Mouse (Mus musculus): ENCODE measurements around the gene Spop. TPM values are rescaled to one million over a fixed set of nuclear protein-coding genes. Genes with fewer than 3 reads are reported as not detected.

Spop gene
- 166 and 198 TPM in 2 replicates for polyA plus RNA-seq (2014; fragmentation: Nextera tagmentation; extraction: Ambion mirVana)

DNA sequence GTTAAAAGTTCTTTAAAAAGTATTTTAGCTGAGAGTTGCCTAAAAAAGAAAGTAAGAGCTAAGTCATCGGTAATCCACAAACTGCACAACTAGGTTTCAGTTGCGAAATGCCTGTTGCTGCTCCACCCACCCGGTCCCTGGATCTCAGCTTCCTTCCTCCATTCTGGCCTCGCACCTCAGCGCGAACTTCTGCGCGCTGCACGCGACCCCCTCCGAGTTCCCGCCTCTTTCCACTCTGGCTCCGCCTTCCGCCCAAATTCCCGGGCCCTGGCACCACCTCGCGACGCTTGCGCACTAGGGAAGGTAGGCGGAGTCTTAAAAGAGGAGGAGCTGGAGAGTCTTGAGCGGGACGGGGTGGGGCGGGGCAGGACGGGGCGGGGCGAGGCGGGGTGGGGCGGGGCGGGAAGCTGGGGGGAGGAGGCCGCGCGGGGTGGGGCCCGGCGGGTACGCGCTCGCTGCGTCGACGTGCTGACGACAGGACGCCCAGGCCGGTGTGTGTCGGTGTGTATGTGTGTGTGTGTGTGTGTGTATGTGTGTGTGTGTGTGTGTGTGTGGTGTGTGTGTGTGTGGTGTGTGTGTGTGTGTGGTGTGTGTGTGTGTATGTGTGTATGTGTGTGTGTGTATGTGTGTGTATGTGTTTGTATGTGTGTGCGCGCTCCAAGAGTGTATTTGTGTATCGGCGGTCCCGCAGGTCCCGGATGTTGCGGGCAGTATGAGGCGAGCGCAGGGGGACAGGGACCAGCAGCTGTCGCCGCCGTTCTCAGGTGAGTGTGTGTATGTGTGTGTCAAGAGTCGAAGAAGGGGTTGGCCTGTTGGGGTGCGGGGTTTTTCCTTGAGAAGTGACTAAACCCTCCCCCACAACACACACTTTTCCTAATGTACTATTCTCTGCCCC, at the start of gene Spop:
Gene Spop (plus strand): TSS at position 440 of the 895 bp plus-strand sequence.
- no peaks in the 10 kb centered on the region for H3K27me3 ChIP-seq (ENCODE audit: control insufficient read depth, insufficient read depth, low read length)
- peak within 1 kb of the TSS; percentile 47 for H3K4me3 ChIP-seq (ENCODE audit: low read depth, low read length)
- H3K4me2 ChIP-seq (ENCODE audit: low read depth, low read length): peak within 1 kb of the TSS; percentile 68
- peak; percentile 85 for ATAC-seq (ENCODE audit: low read depth)
- H3K4me1 ChIP-seq (ENCODE audit: control insufficient read depth, insufficient read depth, low read length): peaks cover 17% of the 10 kb centered on the region
- no peaks in the 10 kb centered on the region for H3K9me3 ChIP-seq (ENCODE audit: control insufficient read depth, low read length)
- no peaks in the 10 kb centered on the region for H3K36me3 ChIP-seq (ENCODE audit: control insufficient read depth, insufficient read depth, low read length)
- WGBS: 4% methylated on average over 39 of the region's 58 CpGs
- H3K9ac ChIP-seq (replicated peaks; ENCODE audit: low read depth, low read length): peak within 1 kb of the TSS; percentile 70
- peak within 1 kb of the TSS; percentile 91 for H3K27ac ChIP-seq (ENCODE audit: low read depth, low read length)

GRCm38 (mm10) chr11:95364388-95364787, 49.5 kb upstream of the Spop start:
- no peak for ATAC-seq (ENCODE audit: low read depth)
- Histone ChIP-seq H3K4me1 (ENCODE audit: control insufficient read depth, insufficient read depth, low read length) (no peaks in the 10 kb centered on the region; the same call in 1 of the 2 replicates), H3K4me2 (ENCODE audit: low read depth, low read length) (no peak overlapping the region), H3K9me3 (ENCODE audit: control insufficient read depth, low read length) (no peaks in the 10 kb centered on the region), H3K36me3 (ENCODE audit: control insufficient read depth, insufficient read depth, low read length) (no peaks in the 10 kb centered on the region), H3K27ac (ENCODE audit: low read depth, low read length) (no peak overlapping the region), H3K4me3 (ENCODE audit: low read depth, low read length) (no peak overlapping the region), H3K27me3 (ENCODE audit: control insufficient read depth, insufficient read depth, low read length) (no peaks in the 10 kb centered on the region), H3K9ac (replicated peaks; ENCODE audit: low read depth, low read length) (no peak overlapping the region)
- 90% methylated on average over 5 of the region's 5 CpGs for WGBS

- Histone ChIP-seq H3K4me3 (ENCODE audit: low read depth, low read length) (no peak overlapping the region), H3K4me2 (ENCODE audit: low read depth, low read length) (no peak overlapping the region), H3K27ac (ENCODE audit: low read depth, low read length) (no peak overlapping the region), H3K27me3 (ENCODE audit: control insufficient read depth, insufficient read depth, low read length) (no peaks in the 10 kb centered on the region), H3K9me3 (ENCODE audit: control insufficient read depth, low read length) (no peaks in the 10 kb centered on the region), H3K4me1 (ENCODE audit: control insufficient read depth, insufficient read depth, low read length) (no peaks in the 10 kb centered on the region; the same call in 1 of the 2 replicates), H3K36me3 (ENCODE audit: control insufficient read depth, insufficient read depth, low read length) (no peaks in the 10 kb centered on the region), H3K9ac (replicated peaks; ENCODE audit: low read depth, low read length) (no peak overlapping the region)
- 77% methylated on average over 10 of the region's 10 CpGs for WGBS
- no peak for ATAC-seq (ENCODE audit: low read depth)
Measured at GRCm38 (mm10) chr11:95365596-95365995, 48.3 kb upstream of the Spop start.

DNA sequence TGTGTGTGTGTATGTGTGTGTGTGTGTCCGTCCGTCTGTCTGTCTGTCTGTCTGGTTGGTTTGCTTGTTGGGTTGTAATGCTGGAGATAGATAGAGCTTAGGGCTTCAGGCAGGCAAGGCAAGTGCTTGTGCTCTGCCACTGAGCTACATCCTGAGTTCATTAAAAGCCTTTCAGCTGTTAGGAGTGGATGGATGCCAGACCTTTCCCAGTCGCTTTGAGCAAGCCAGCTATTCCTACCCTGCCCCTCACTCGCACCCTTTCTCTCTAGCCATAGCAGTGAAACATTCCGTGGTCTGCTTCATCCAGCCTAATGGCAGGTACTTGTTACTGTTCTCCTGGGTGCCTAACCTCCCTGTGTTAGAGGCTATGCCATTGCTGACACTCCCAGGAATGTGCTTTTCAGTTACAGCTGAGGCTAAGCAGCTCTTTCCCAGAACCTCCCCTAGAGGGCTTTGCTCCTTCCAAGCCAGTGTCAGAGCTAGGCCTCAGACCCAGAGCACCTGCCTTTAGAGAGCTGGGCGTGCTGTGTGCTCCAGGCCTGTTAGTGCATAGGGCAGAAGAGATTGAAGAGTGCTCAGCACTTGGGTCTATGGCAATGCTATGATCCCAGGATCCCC, 47.5 kb upstream of the Spop start:
- Histone ChIP-seq H3K27me3 (ENCODE audit: control insufficient read depth, insufficient read depth, low read length) (no peaks in the 10 kb centered on the region), H3K4me3 (ENCODE audit: low read depth, low read length) (no peak overlapping the region), H3K4me1 (ENCODE audit: control insufficient read depth, insufficient read depth, low read length) (no peaks in the 10 kb centered on the region; the same call in 1 of the 2 replicates), H3K36me3 (ENCODE audit: control insufficient read depth, insufficient read depth, low read length) (no peaks in the 10 kb centered on the region), H3K9me3 (ENCODE audit: control insufficient read depth, low read length) (no peaks in the 10 kb centered on the region), H3K4me2 (ENCODE audit: low read depth, low read length) (no peak overlapping the region), H3K9ac (replicated peaks; ENCODE audit: low read depth, low read length) (no peak overlapping the region), H3K27ac (ENCODE audit: low read depth, low read length) (no peak overlapping the region)
- 80% methylated on average over 6 of the region's 6 CpGs for WGBS
- ATAC-seq (ENCODE audit: low read depth): no peak

- WGBS: 87% methylated on average over 8 of the region's 8 CpGs
- Histone ChIP-seq H3K4me1 (ENCODE audit: control insufficient read depth, insufficient read depth, low read length) (no peaks in the 10 kb centered on the region; the same call in 1 of the 2 replicates), H3K9ac (replicated peaks; ENCODE audit: low read depth, low read length) (no peak overlapping the region), H3K4me2 (ENCODE audit: low read depth, low read length) (no peak overlapping the region), H3K27me3 (ENCODE audit: control insufficient read depth, insufficient read depth, low read length) (no peaks in the 10 kb centered on the region), H3K27ac (ENCODE audit: low read depth, low read length) (no peak overlapping the region), H3K36me3 (ENCODE audit: control insufficient read depth, insufficient read depth, low read length) (no peaks in the 10 kb centered on the region; the same call in 1 of the 2 replicates), H3K9me3 (ENCODE audit: control insufficient read depth, low read length) (no peaks in the 10 kb centered on the region), H3K4me3 (ENCODE audit: low read depth, low read length) (no peak overlapping the region)
- ATAC-seq (ENCODE audit: low read depth): no peak
Measured at GRCm38 (mm10) chr11:95367011-95367735, 46.7 kb upstream of the Spop start.

DNA sequence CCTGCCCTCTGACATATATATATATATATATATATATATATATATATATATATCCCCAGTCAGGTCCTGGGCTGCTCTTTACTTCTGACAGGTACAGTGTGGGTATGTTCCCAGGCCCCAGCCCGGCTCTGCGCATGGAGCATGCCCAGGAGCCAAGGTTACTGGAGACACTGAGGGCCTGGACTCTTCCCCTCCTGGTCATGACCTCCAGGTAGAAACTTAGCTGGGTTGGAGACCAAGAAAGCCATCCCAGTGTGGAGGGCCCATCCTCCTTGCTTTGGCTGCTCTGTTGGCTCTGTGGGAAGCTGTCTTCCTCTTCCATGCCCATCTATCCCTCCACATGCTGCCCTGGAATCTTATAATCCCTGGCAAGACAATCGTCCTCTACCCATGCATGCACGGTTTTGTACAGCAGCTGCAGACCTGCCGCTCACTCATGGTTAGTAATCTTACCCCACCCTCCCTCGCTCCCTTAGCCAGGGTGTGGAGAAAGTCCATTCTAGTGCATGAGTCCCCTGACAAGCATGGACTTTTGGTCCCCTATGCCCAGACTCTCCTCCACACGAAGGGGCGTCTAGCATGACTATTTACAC, 45.6 kb upstream of the Spop start:
- H3K27ac ChIP-seq (ENCODE audit: low read depth, low read length): no peak overlapping the region
- H3K4me3 ChIP-seq (ENCODE audit: low read depth, low read length): no peak overlapping the region
- ATAC-seq (ENCODE audit: low read depth): no peak
- 95% methylated on average over 8 of the region's 8 CpGs for WGBS
- H3K36me3 ChIP-seq (ENCODE audit: control insufficient read depth, insufficient read depth, low read length): no peaks in the 10 kb centered on the region; the same call in 1 of the 2 replicates
- no peak overlapping the region for H3K9ac ChIP-seq (replicated peaks; ENCODE audit: low read depth, low read length)
- no peaks in the 10 kb centered on the region for H3K9me3 ChIP-seq (ENCODE audit: control insufficient read depth, low read length)
- H3K27me3 ChIP-seq (ENCODE audit: control insufficient read depth, insufficient read depth, low read length): no peaks in the 10 kb centered on the region
- H3K4me2 ChIP-seq (ENCODE audit: low read depth, low read length): no peak overlapping the region
- H3K4me1 ChIP-seq (ENCODE audit: control insufficient read depth, insufficient read depth, low read length): no peaks in the 10 kb centered on the region; the same call in 1 of the 2 replicates

DNA sequence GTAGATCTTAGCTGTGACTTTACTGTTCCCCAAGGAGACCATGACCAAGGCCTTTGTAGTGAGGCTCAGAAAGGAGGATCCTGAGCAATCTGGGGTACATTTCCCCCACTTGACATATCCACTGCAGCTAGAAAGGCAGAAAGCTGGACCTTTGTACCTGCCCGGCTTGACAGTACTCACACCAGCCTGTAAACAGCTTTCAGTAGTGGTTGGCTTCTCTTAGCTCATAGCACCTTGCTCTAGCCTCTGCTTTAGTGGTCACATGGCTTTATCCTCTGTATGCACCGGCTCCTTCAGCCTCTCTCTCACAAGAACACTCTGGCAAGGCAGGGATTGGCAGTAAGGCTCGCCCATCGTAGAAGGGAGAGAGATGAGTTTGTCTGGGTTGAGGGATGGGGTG, 45.0 kb upstream of the Spop start:
- H3K9me3 ChIP-seq (ENCODE audit: control insufficient read depth, low read length): no peaks in the 10 kb centered on the region
- no peaks in the 10 kb centered on the region; the same call in 1 of the 2 replicates for H3K4me1 ChIP-seq (ENCODE audit: control insufficient read depth, insufficient read depth, low read length)
- no peak overlapping the region for H3K4me3 ChIP-seq (ENCODE audit: low read depth, low read length)
- no peak for ATAC-seq (ENCODE audit: low read depth)
- no peak overlapping the region for H3K27ac ChIP-seq (ENCODE audit: low read depth, low read length)
- no peaks in the 10 kb centered on the region; the same call in 1 of the 2 replicates for H3K36me3 ChIP-seq (ENCODE audit: control insufficient read depth, insufficient read depth, low read length)
- no peak overlapping the region for H3K4me2 ChIP-seq (ENCODE audit: low read depth, low read length)
- no peaks in the 10 kb centered on the region for H3K27me3 ChIP-seq (ENCODE audit: control insufficient read depth, insufficient read depth, low read length)
- WGBS: 98% methylated on average over 4 of the region's 4 CpGs
- H3K9ac ChIP-seq (replicated peaks; ENCODE audit: low read depth, low read length): no peak overlapping the region

GRCm38 (mm10) chr11:95369964-95370890, 43.7 kb upstream of the Spop start:
- no peak overlapping the region for H3K27ac ChIP-seq (ENCODE audit: low read depth, low read length)
- H3K4me1 ChIP-seq (ENCODE audit: control insufficient read depth, insufficient read depth, low read length): no peaks in the 10 kb centered on the region; the same call in 1 of the 2 replicates
- 74% methylated on average over 15 of the region's 15 CpGs for WGBS
- H3K9me3 ChIP-seq (ENCODE audit: control insufficient read depth, low read length): no peaks in the 10 kb centered on the region
- ATAC-seq (ENCODE audit: low read depth): no peak
- no peaks in the 10 kb centered on the region for H3K27me3 ChIP-seq (ENCODE audit: control insufficient read depth, insufficient read depth, low read length)
- no peak overlapping the region for H3K4me3 ChIP-seq (ENCODE audit: low read depth, low read length)
- no peaks in the 10 kb centered on the region; the same call in 1 of the 2 replicates for H3K36me3 ChIP-seq (ENCODE audit: control insufficient read depth, insufficient read depth, low read length)
- H3K4me2 ChIP-seq (ENCODE audit: low read depth, low read length): no peak overlapping the region
- H3K9ac ChIP-seq (replicated peaks; ENCODE audit: low read depth, low read length): peak overlapping the region; percentile 21; the same call in 1 of the 2 replicates
